Mouse (Mus musculus): Measurements from ENCODE around the gene Asb11. TPM values are rescaled to one million over a fixed set of nuclear protein-coding genes. Genes with fewer than 3 reads are reported as not detected.

The Asb11 gene
- polyA plus RNA-seq, 1 experiment from 2014 or later: 0.11 TPM

Other genes with a start within 250 kb of the Asb11 start
- 0.87 and 0.91 TPM in 2 replicates for gene Bmx, start 178.8 kb upstream of the Asb11 start, polyA plus RNA-seq (2014; fragmentation: Nextera tagmentation; extraction: Ambion mirVana)
- 9.5 and 10.3 TPM in 2 replicates for gene Pir, start 167.6 kb upstream of the Asb11 start, polyA plus RNA-seq (2014; fragmentation: Nextera tagmentation; extraction: Ambion mirVana)
- 4.9 and 5.4 TPM in 2 replicates for gene Vegfd, start 63.6 kb upstream of the Asb11 start, polyA plus RNA-seq (2014; fragmentation: Nextera tagmentation; extraction: Ambion mirVana)
- gene Piga, start 17.2 kb upstream of the Asb11 start, polyA plus RNA-seq (2014; fragmentation: Nextera tagmentation; extraction: Ambion mirVana): 19.5 and 20.1 TPM in 2 replicates
- 2.0 and 2.4 TPM in 2 replicates for gene Asb9, start 69.3 kb downstream of the Asb11 start, polyA plus RNA-seq (2014; fragmentation: Nextera tagmentation; extraction: Ambion mirVana)

Data from limb, embryonic 11.5 days (tissue).